Mouse (Mus musculus) spleen, adult 2 months (tissue): ENCODE data around the gene Defb28. TPM values are rescaled to one million over a fixed set of nuclear protein-coding genes. Genes with fewer than 3 reads are reported as not detected.

Experiments used
- DNase-seq, 2 experiments: peaks; one replicate each; pipeline versions ENCODE4 v3.0.0 to v3.0.0-alpha.2; 2012 to 2021; ENCODE audit warnings: low spot score in 2 of 2, low read depth in 1 of 2
- H3K27ac ChIP-seq: fragments of 200-500 bp; 2 replicates; pipeline ENCODE4 v1.5.1; 2012; ENCODE audit warnings: low read length, inconsistent platforms; ENCODE audit not compliant: insufficient read depth
- H3K27me3 ChIP-seq: fragments of 200-500 bp; 2 replicates; pipeline ENCODE4 v1.6.1; 2012; ENCODE audit warnings: mild to moderate bottlenecking, moderate library complexity, low read length, inconsistent platforms; ENCODE audit not compliant: control insufficient read depth, insufficient read depth
- H3K36me3 ChIP-seq: fragments of 200-500 bp; 2 replicates; pipeline ENCODE4 v1.6.1; 2012; ENCODE audit warnings: mild to moderate bottlenecking, low read length, inconsistent platforms; ENCODE audit not compliant: control insufficient read depth, insufficient read depth
- H3K4me1 ChIP-seq: fragments of 200-500 bp; 2 replicates; pipeline ENCODE4 v1.6.1; 2011; ENCODE audit warnings: inconsistent platforms; ENCODE audit not compliant: control insufficient read depth, insufficient read depth, insufficient read length
- H3K4me3 ChIP-seq: fragments of 200-500 bp; 2 replicates; pipeline ENCODE4 v1.5.1; 2011; ENCODE audit warnings: mild to moderate bottlenecking, inconsistent platforms; ENCODE audit not compliant: insufficient read depth, insufficient read length; ENCODE audit errors: extremely low read depth
- CTCF ChIP-seq: fragments of 200-500 bp; IDR thresholded peaks from 2 replicates; pipeline ENCODE4 v1.5.1; 2011; ENCODE audit warnings: mild to moderate bottlenecking, inconsistent platforms; ENCODE audit not compliant: insufficient read depth, insufficient read length, insufficient replicate concordance; ENCODE audit errors: extremely low read depth
- POLR2A ChIP-seq: fragments of 200-500 bp; IDR thresholded peaks from 2 replicates; pipeline ENCODE4 v1.6.1; 2011; ENCODE audit warnings: low read depth, low read length, inconsistent platforms
- WGBS: fragments of 180-500 bp; shearing (Covaris S2); methylation state at CpG from one replicate; pipeline ENCODE4 v1.1.7; 2018; 5-methylcytosine and 5-hydroxymethylcytosine counted together
- polyA plus RNA-seq: library from polyadenylated mRNA; depleted of rRNA; stranded (reverse); fragments of >200 nt; gene quantifications from 2 replicates; pipeline ENCODE4 v1.2.3, GENCODE M21; 2012; rRNA removed

The Defb28 gene
- polyA plus RNA-seq, 1 experiment, result not detected

GRCm38 (mm10) chr2:152553774-152554423, 35.8 kb downstream of the Defb28 start:
- DNase-seq, result no peak
- no peaks in the 10 kb centered on the region for H3K27me3 ChIP-seq
- H3K27ac ChIP-seq, result no peak overlapping the region
- no peaks in the 10 kb centered on the region for H3K36me3 ChIP-seq
- no peaks in the 10 kb centered on the region for H3K4me1 ChIP-seq
- TF ChIP-seq CTCF (peak; percentile 40; the same call in 1 of the 2 replicates), POLR2A (no peak)
- no peak overlapping the region for H3K4me3 ChIP-seq
- WGBS, result 22% methylated on average over 16 of the region's 16 CpGs

- no peaks in the 10 kb centered on the region for H3K27me3 ChIP-seq
- no peaks in the 10 kb centered on the region for H3K36me3 ChIP-seq
- 26% methylated on average over 7 of the region's 7 CpGs for WGBS
- no peaks in the 10 kb centered on the region for H3K4me1 ChIP-seq
- no peak for TF ChIP-seq CTCF
- TF ChIP-seq POLR2A, result no peak
- H3K27ac ChIP-seq, result no peak overlapping the region
- DNase-seq, result no peak
- no peak overlapping the region for H3K4me3 ChIP-seq
Measured at GRCm38 (mm10) chr2:152556655-152557054, 38.6 kb downstream of the Defb28 start.

- H3K4me1 ChIP-seq, result no peaks in the 10 kb centered on the region
- no peak within 1 kb of the TSS for H3K4me3 ChIP-seq
- TF ChIP-seq CTCF, result no peak
- no peak for TF ChIP-seq POLR2A
- H3K36me3 ChIP-seq, result no peaks in the 10 kb centered on the region
- DNase-seq, result no peak
- no peak within 1 kb of the TSS for H3K27ac ChIP-seq
- WGBS, result 82% methylated on average over 5 of the region's 5 CpGs
- no peaks in the 10 kb centered on the region for H3K27me3 ChIP-seq
Measured at GRCm38 (mm10) chr2:152569038-152569437, 51.0 kb downstream of the Defb28 start, which contains the start of gene Gm17416. Gene Gm17416, plus strand, starts transcription at chr2:152569338.

GRCm38 (mm10) chr2:152569881-152570280, 51.8 kb downstream of the Defb28 start:
- H3K27ac ChIP-seq, result no peak overlapping the region
- no peak overlapping the region for H3K4me3 ChIP-seq
- H3K27me3 ChIP-seq, result no peaks in the 10 kb centered on the region
- DNase-seq, result no peak
- H3K4me1 ChIP-seq, result no peaks in the 10 kb centered on the region
- H3K36me3 ChIP-seq, result no peaks in the 10 kb centered on the region
- 86% methylated on average over 4 of the region's 4 CpGs for WGBS
- TF ChIP-seq POLR2A (no peak), CTCF (no peak)

GRCm38 (mm10) chr2:152570313-152570712, 52.3 kb downstream of the Defb28 start:
- 58% methylated on average over 6 of the region's 6 CpGs for WGBS
- Histone ChIP-seq H3K4me3 (no peak overlapping the region), H3K27me3 (no peaks in the 10 kb centered on the region)

More at GRCm38 (mm10) chr2:152570313-152570712, 52.3 kb downstream of the Defb28 start:
- Histone ChIP-seq H3K4me1 (no peaks in the 10 kb centered on the region), H3K27ac (no peak overlapping the region), H3K36me3 (no peaks in the 10 kb centered on the region)
- DNase-seq, result no peak
- TF ChIP-seq CTCF (no peak), POLR2A (no peak)

Other genes with a start within 250 kb of the Defb28 start
- 37.9 and 39.5 TPM in 2 replicates for gene Tbc1d20, start 224.4 kb upstream of the Defb28 start, polyA plus RNA-seq
- 326 and 431 TPM in 2 replicates for gene Rbck1, start 185.6 kb upstream of the Defb28 start, polyA plus RNA-seq
- gene Trib3, start 174.2 kb upstream of the Defb28 start, polyA plus RNA-seq, result 0.65 and 1.0 TPM in 2 replicates
- gene Nrsn2, start 141.6 kb upstream of the Defb28 start, polyA plus RNA-seq, result not detected in 2 replicates
- 4.0 and 4.6 TPM in 2 replicates for gene Sox12, start 120.2 kb upstream of the Defb28 start, polyA plus RNA-seq
- 1.8 and 2.7 TPM in 2 replicates for gene Zcchc3, start 103.2 kb upstream of the Defb28 start, polyA plus RNA-seq
- 0.12 TPM in 1 of 2 replicates, not detected in the other for gene 6820408C15Rik, start 102.7 kb upstream of the Defb28 start, polyA plus RNA-seq
- gene Defb23, start 53.6 kb upstream of the Defb28 start, polyA plus RNA-seq, result not detected in 2 replicates
- not detected in 2 replicates for gene Defb20, start 41.2 kb upstream of the Defb28 start, polyA plus RNA-seq
- not detected in 2 replicates for gene Defb22, start 28.1 kb upstream of the Defb28 start, polyA plus RNA-seq
- not detected in 2 replicates for gene Defb26, start 6.6 kb upstream of the Defb28 start, polyA plus RNA-seq
- not detected in 2 replicates for gene Defb29, start 21.8 kb downstream of the Defb28 start, polyA plus RNA-seq
- gene Gm17416, start 51.1 kb downstream of the Defb28 start, polyA plus RNA-seq, result not detected in 2 replicates
- gene Defb21, start 54.5 kb downstream of the Defb28 start, polyA plus RNA-seq, result not detected in 2 replicates
- not detected in 2 replicates for gene Defb19, start 62.1 kb downstream of the Defb28 start, polyA plus RNA-seq
- not detected in 2 replicates for gene Defb45, start 81.1 kb downstream of the Defb28 start, polyA plus RNA-seq
- not detected in 2 replicates for gene Defb36, start 86.1 kb downstream of the Defb28 start, polyA plus RNA-seq
- gene Defb25, start 104.8 kb downstream of the Defb28 start, polyA plus RNA-seq, result 0.65 TPM in 1 of 2 replicates, not detected in the other
- gene Rem1, start 108.7 kb downstream of the Defb28 start, polyA plus RNA-seq, result 8.6 and 9.8 TPM in 2 replicates
- 82.8 and 145 TPM in 2 replicates for gene H13, start 151.2 kb downstream of the Defb28 start, polyA plus RNA-seq
- 0.79 and 1.5 TPM in 2 replicates for gene Mcts2, start 168.8 kb downstream of the Defb28 start, polyA plus RNA-seq
- 53.5 and 84.4 TPM in 2 replicates for gene Id1, start 218.0 kb downstream of the Defb28 start, polyA plus RNA-seq
- gene Cox4i2, start 235.9 kb downstream of the Defb28 start, polyA plus RNA-seq, result 0.56 and 0.59 TPM in 2 replicates